Mouse (Mus musculus): ENCODE results near the gene Barhl2.

DNA sequence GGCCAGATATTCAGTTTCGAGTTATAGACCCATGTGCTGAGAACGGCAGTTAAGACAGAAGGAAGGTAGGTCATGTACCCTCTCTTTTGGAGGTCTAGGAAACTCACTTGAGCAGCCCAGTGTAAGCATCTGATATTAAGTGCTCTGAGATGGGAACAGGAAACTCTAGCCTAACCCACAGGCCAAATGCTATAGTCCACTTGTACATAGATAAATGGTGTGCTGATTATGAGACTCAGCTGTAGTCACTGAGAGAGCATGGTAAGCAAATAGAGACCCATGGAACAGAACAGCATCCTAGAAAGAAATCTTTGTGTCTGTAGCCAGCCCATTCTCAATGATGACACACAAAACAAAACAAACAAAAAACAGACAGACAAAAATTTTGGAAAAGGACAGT is 55.2 kb downstream of the Barhl2 start:
- no peak for TF ChIP-seq CTCF (IDR thresholded peaks at IDR 0.05; ENCODE audit: borderline replicate concordance, insufficient read depth, low read depth, low read length)
- TF ChIP-seq POLR2A (IDR thresholded peaks at IDR 0.05; ENCODE audit: borderline replicate concordance, insufficient read depth, low read length): no peak

All from cerebellum, adult 2 months (tissue).